ENCODE assay signal across 29 mouse cellular contexts in genomic region chr6:46866317-46866716, GRCm38 (mm10).
DNase-seq lines count a peak whose midpoint lies in the region; ATAC-seq and TF ChIP-seq lines count a peak whose summit lies in the region.
"Had no signal": no experiment of that assay in that cellular context is flagged by ENCODE, and none has a peak within 500 bp of the region (broad histone marks: within the 10 kb centered on the region; RNA-seq: fewer than 3 reads in every experiment).

No protein-coding gene starts in this region.

- peak; percentile 35 for TF ChIP-seq RAD21 in CH12.LX (IDR thresholded peaks at IDR 0.05; ENCODE audit: low read depth, low read length)

- dilution Hi-C loops in CH12.LX (cut with MboI; ENCODE audit: extremely low pct_ligation_motif_present, extremely low pct_unique_long_range_greater_than_20kb, low sequenced_read_pairs): no loop called here

- H3K9me3 ChIP-seq in hindbrain, postnatal 0 days (ENCODE audit: low read length): no peaks in the 10 kb centered on the region
- H3K9me3 ChIP-seq in hindbrain, embryonic 10.5 days: no peaks in the 10 kb centered on the region
- no peaks in the 10 kb centered on the region for H3K9me3 ChIP-seq in CH12.LX (replicated peaks; ENCODE audit: low read length)
- H3K9me3 ChIP-seq: embryonic facial prominence, embryonic 13.5 days; forebrain, embryonic 10.5 days; forebrain, embryonic 15.5 days; heart, embryonic 10.5 days; hindbrain, embryonic 13.5 days; limb, embryonic 12.5 days; liver, embryonic 13.5 days; midbrain, embryonic 10.5 days; neural tube, embryonic 12.5 days had no signal

- H3K27ac ChIP-seq in hindbrain, postnatal 0 days: no peak overlapping the region
- no peak overlapping the region for H3K27ac ChIP-seq in hindbrain, embryonic 10.5 days
- H3K27ac ChIP-seq in liver, adult 2 months (replicated peaks; ENCODE audit: insufficient read depth, low read depth, low read length): no peak overlapping the region
- no peak overlapping the region for H3K27ac ChIP-seq in CH12.LX (ENCODE audit: insufficient read depth, low read depth)
- H3K27ac ChIP-seq: embryonic facial prominence, embryonic 13.5 days; forebrain, embryonic 10.5 days; forebrain, embryonic 15.5 days; heart, embryonic 10.5 days; hindbrain, embryonic 13.5 days; limb, embryonic 12.5 days; liver, embryonic 13.5 days; midbrain, embryonic 10.5 days; neural tube, embryonic 12.5 days had no signal

- H3K36me3 ChIP-seq in hindbrain, postnatal 0 days (ENCODE audit: insufficient read depth, low read length): no peaks in the 10 kb centered on the region
- no peaks in the 10 kb centered on the region for H3K36me3 ChIP-seq in hindbrain, embryonic 10.5 days
- no peaks in the 10 kb centered on the region for H3K36me3 ChIP-seq in liver, adult 2 months (ENCODE audit: control insufficient read depth, insufficient read depth, low read length)
- no peaks in the 10 kb centered on the region for H3K36me3 ChIP-seq in CH12.LX (replicated peaks in 1 of 2; ENCODE audit: control insufficient read depth in 1 of 2, insufficient read depth in 1 of 2, low read length in 1 of 2)
- H3K36me3 ChIP-seq: embryonic facial prominence, embryonic 13.5 days; forebrain, embryonic 10.5 days; forebrain, embryonic 15.5 days; heart, embryonic 10.5 days; hindbrain, embryonic 13.5 days; limb, embryonic 12.5 days; liver, embryonic 13.5 days; midbrain, embryonic 10.5 days; neural tube, embryonic 12.5 days had no signal

- no peak for ATAC-seq in hindbrain, postnatal 0 days
- ATAC-seq: forebrain, embryonic 15.5 days; midbrain, embryonic 16.5 days; Patski had no signal

- no peak overlapping the region for H3K4me3 ChIP-seq in hindbrain, postnatal 0 days (ENCODE audit: low read length)
- no peak overlapping the region for H3K4me3 ChIP-seq in hindbrain, embryonic 10.5 days
- H3K4me3 ChIP-seq in liver, adult 2 months (ENCODE audit: insufficient read depth, low read depth, low read length): no peak overlapping the region
- H3K4me3 ChIP-seq in CH12.LX (replicated peaks in 1 of 3; ENCODE audit: low read depth in 2 of 3, low read length in 2 of 3, poor library complexity in 1 of 3): no peak overlapping the region
- H3K4me3 ChIP-seq: embryonic facial prominence, embryonic 13.5 days; forebrain, embryonic 10.5 days; forebrain, embryonic 15.5 days; heart, embryonic 10.5 days; hindbrain, embryonic 13.5 days; limb, embryonic 12.5 days; liver, embryonic 13.5 days; midbrain, embryonic 10.5 days; myocyte; neural tube, embryonic 12.5 days had no signal

- H3K4me2 ChIP-seq in hindbrain, postnatal 0 days (ENCODE audit: low read depth, low read length): no peak overlapping the region
- H3K4me2 ChIP-seq in CH12.LX (ENCODE audit: insufficient read depth, low read depth, poor library complexity, severe bottlenecking): no peak overlapping the region
- H3K4me2 ChIP-seq: embryonic facial prominence, embryonic 13.5 days; forebrain, embryonic 15.5 days; hindbrain, embryonic 13.5 days; limb, embryonic 12.5 days; liver, embryonic 13.5 days; neural tube, embryonic 12.5 days had no signal

- DNase-seq in hindbrain, postnatal 0 days (ENCODE audit: low spot score): no peak
- no peak for DNase-seq in hindbrain, embryonic 10.5 days (ENCODE audit: low spot score)
- DNase-seq in liver, adult 2 months (ENCODE audit: extremely low read depth, low read depth, low spot score): peak; percentile 1
- no peak for DNase-seq in liver
- DNase-seq in CH12.LX (ENCODE audit: extremely low read depth): peak; percentile 5
- peak; percentile 32 for DNase-seq in ZHBTc4 (ENCODE audit: low read depth, low spot score)
- DNase-seq in ovary, postnatal 36 days (ENCODE audit: low spot score): no peak
- DNase-seq: adrenal gland, postnatal 25 days; cerebellum, adult 18-20 months; cerebellum, postnatal 10 days; gastrocnemius, postnatal 10 days; heart, postnatal 36 days; kidney, adult 18-20 months; kidney, postnatal 4 days; layer of hippocampus, adult 9-11 months; liver, embryonic 13.5 days; lung, adult 2 months; thymus, postnatal 4 days had no signal

- H3K4me1 ChIP-seq in hindbrain, postnatal 0 days (ENCODE audit: insufficient read depth, low read length): no peaks in the 10 kb centered on the region
- H3K4me1 ChIP-seq in hindbrain, embryonic 10.5 days (replicated peaks): peaks cover 5% of the 10 kb centered on the region
- H3K4me1 ChIP-seq in liver, adult 2 months (ENCODE audit: control insufficient read depth, insufficient read depth, low read length): no peaks in the 10 kb centered on the region
- H3K4me1 ChIP-seq in CH12.LX (ENCODE audit: control insufficient read depth in 1 of 2, insufficient read depth in 2 of 2): no peaks in the 10 kb centered on the region
- H3K4me1 ChIP-seq: embryonic facial prominence, embryonic 13.5 days; forebrain, embryonic 15.5 days; hindbrain, embryonic 13.5 days; limb, embryonic 12.5 days; liver, embryonic 13.5 days; neural tube, embryonic 12.5 days had no signal

- in situ Hi-C loops in CH12.LX (cut with MboI; ENCODE audit: low pct_ligation_motif_present, low pct_unique_long_range_greater_than_20kb, low sequenced_read_pairs): no loop called here

- H3K27me3 ChIP-seq in hindbrain, postnatal 0 days (ENCODE audit: insufficient read depth, low read length): no peaks in the 10 kb centered on the region
- H3K27me3 ChIP-seq in hindbrain, embryonic 10.5 days (ENCODE audit: insufficient read depth, poor library complexity, severe bottlenecking): no peaks in the 10 kb centered on the region
- no peaks in the 10 kb centered on the region for H3K27me3 ChIP-seq in liver, adult 2 months (ENCODE audit: control insufficient read depth, insufficient read depth, low read length)
- H3K27me3 ChIP-seq in CH12.LX (replicated peaks): no peaks in the 10 kb centered on the region
- H3K27me3 ChIP-seq: embryonic facial prominence, embryonic 13.5 days; forebrain, embryonic 15.5 days; hindbrain, embryonic 13.5 days; liver, embryonic 13.5 days; neural tube, embryonic 12.5 days; Patski had no signal

- TF ChIP-seq POLR2A in liver, adult 2 months (IDR thresholded peaks at IDR 0.05; ENCODE audit: extremely low read depth, insufficient read depth, low read length): no peak
- TF ChIP-seq POLR2A in CH12.LX (IDR thresholded peaks at IDR 0.05; ENCODE audit: low read depth, low read length): no peak

- no peak overlapping the region for H3K9ac ChIP-seq in hindbrain, postnatal 0 days (replicated peaks; ENCODE audit: low read length)
- H3K9ac ChIP-seq in liver, adult 2 months (ENCODE audit: low read depth, low read length): no peak overlapping the region
- H3K9ac ChIP-seq in CH12.LX (ENCODE audit: insufficient read depth, low read depth): no peak overlapping the region
- H3K9ac ChIP-seq: embryonic facial prominence, embryonic 13.5 days; forebrain, embryonic 15.5 days; hindbrain, embryonic 13.5 days; limb, embryonic 12.5 days; liver, embryonic 13.5 days; neural tube, embryonic 12.5 days had no signal

- H3K79me2 ChIP-seq in liver, adult 2 months (ENCODE audit: control insufficient read depth, insufficient read depth, low read length): no peaks in the 10 kb centered on the region
- H3K79me2 ChIP-seq in CH12.LX (replicated peaks; ENCODE audit: control insufficient read depth, extremely low read depth, insufficient read depth, poor library complexity, severe bottlenecking): no peaks in the 10 kb centered on the region

- peak; percentile 31 for TF ChIP-seq CTCF in hindbrain, postnatal 0 days (IDR thresholded peaks at IDR 0.05; ENCODE audit: low read depth)
- no peak for TF ChIP-seq CTCF in liver, adult 2 months (IDR thresholded peaks at IDR 0.05; ENCODE audit: low read depth, low read length)
- peak; percentile 17 to 53; a peak in 2 of 4 replicates for TF ChIP-seq CTCF in CH12.LX (conservative IDR thresholded peaks at IDR 0.05 in 1 of 2, IDR thresholded peaks at IDR 0.05 in 1 of 2; ENCODE audit: low read depth in 2 of 2, low read length in 2 of 2)

- TF ChIP-seq EP300 in CH12.LX (IDR thresholded peaks at IDR 0.05; ENCODE audit: low read length): no peak

TF ChIP-seq in CH12.LX, 34 proteins besides CTCF, POLR2A, EP300 and RAD21:
- TF ChIP-seq SMC3 (IDR thresholded peaks at IDR 0.05; ENCODE audit: low read depth, low read length) (peak; percentile 50), NRF1 (IDR thresholded peaks at IDR 0.05; ENCODE audit: low read depth, low read length) (no peak)
TF ChIP-seq in CH12.LX: peak in this region for 1.

Comparison
In these comparisons a context has a peak if more than half of its experiments do, and no peak if none do; other contexts are left out.
1. DNase-seq: peak in liver, adult 2 months (single experiment), CH12.LX (single experiment) and ZHBTc4 (single experiment); none in hindbrain, postnatal 0 days (single experiment), hindbrain, embryonic 10.5 days (single experiment), liver (single experiment) and ovary, postnatal 36 days (single experiment).